Mouse (Mus musculus) myocyte (in vitro differentiated cells): ENCODE measurements around the gene Dis3l2.

Source experiments
- POLR2A ChIP-seq: IDR thresholded peaks from one replicate; pipeline ENCODE4 v1.6.1; 2011; ENCODE audit warnings: low read depth, mild to moderate bottlenecking, control low read depth, moderate library complexity; ENCODE audit not compliant: insufficient read length
- TCF12 ChIP-seq: IDR thresholded peaks from one replicate; pipeline ENCODE4 v1.6.1; 2011; ENCODE audit warnings: mild to moderate bottlenecking, control low read depth; ENCODE audit not compliant: poor library complexity, insufficient read depth, severe bottlenecking
- USF1 ChIP-seq: IDR thresholded peaks from one replicate; pipeline ENCODE4 v1.6.1; 2011; ENCODE audit warnings: low read depth, mild to moderate bottlenecking, control low read depth, moderate library complexity

GRCm38 (mm10) chr1:86703300-86703964 lies at the start of gene Dis3l2:
- TF ChIP-seq USF1, result no peak
- no peak for TF ChIP-seq TCF12
- peak; percentile 74 for TF ChIP-seq POLR2A
